ENCODE assay signal across 13 mouse cellular contexts in genomic region chr1:49809386-49809785, GRCm38 (mm10).
"Had no signal": no experiment of that assay in that cellular context is flagged by ENCODE, and none has a peak within 500 bp of the region (broad histone marks: within the 10 kb centered on the region; RNA-seq: fewer than 3 reads in every experiment).

No protein-coding gene starts in this region.

- H3K27ac ChIP-seq: limb, embryonic 13.5 days; liver, embryonic 12.5 days; midbrain, embryonic 10.5 days; midbrain, embryonic 15.5 days; neural tube, embryonic 12.5 days; stomach, postnatal 0 days had no signal

- H3K9ac ChIP-seq: limb, embryonic 13.5 days; liver, embryonic 12.5 days; lung, embryonic 14.5 days; midbrain, embryonic 15.5 days; neural tube, embryonic 12.5 days had no signal

- H3K4me3 ChIP-seq: limb, embryonic 13.5 days; liver, embryonic 12.5 days; midbrain, embryonic 10.5 days; midbrain, embryonic 15.5 days; neural tube, embryonic 12.5 days had no signal

- DNase-seq: kidney, postnatal 25 days; layer of hippocampus, adult 9-11 months; layer of hippocampus, postnatal 36 days; lung, embryonic 14.5 days; lung, postnatal 10 days; lung, postnatal 4 days; thymus, postnatal 4 days had no signal

- H3K27me3 ChIP-seq: limb, embryonic 13.5 days; liver, embryonic 12.5 days; midbrain, embryonic 15.5 days; neural tube, embryonic 12.5 days had no signal

- ATAC-seq: liver, embryonic 12.5 days; midbrain, embryonic 15.5 days had no signal

- H3K4me1 ChIP-seq: limb, embryonic 13.5 days; liver, embryonic 12.5 days; midbrain, embryonic 10.5 days; midbrain, embryonic 15.5 days; neural tube, embryonic 12.5 days had no signal

- H3K4me2 ChIP-seq: limb, embryonic 13.5 days; liver, embryonic 12.5 days; lung, embryonic 14.5 days; midbrain, embryonic 15.5 days; neural tube, embryonic 12.5 days had no signal

- H3K36me3 ChIP-seq: limb, embryonic 13.5 days; liver, embryonic 12.5 days; midbrain, embryonic 10.5 days; midbrain, embryonic 15.5 days; neural tube, embryonic 12.5 days had no signal

- H3K9me3 ChIP-seq: limb, embryonic 13.5 days; liver, embryonic 12.5 days; midbrain, embryonic 10.5 days; midbrain, embryonic 15.5 days; neural tube, embryonic 12.5 days had no signal
